Mouse (Mus musculus) testis, adult 2 months (tissue): ENCODE measurements at regions not wholly inside any gene's neighbourhood (a gene's known extent, or its start where the extent isn't known, plus 50 kb on each side); places are given as distances from the start of the nearest gene placed in this dataset.

Source experiments
- H3K27ac ChIP-seq: fragments of 200-500 bp; 2 replicates; pipeline ENCODE4 v1.5.1; 2012; ENCODE audit warnings: low read depth, low read length; ENCODE audit not compliant: control insufficient read depth, insufficient read depth
- H3K27me3 ChIP-seq: fragments of 200-500 bp; 2 replicates; pipeline ENCODE4 v1.6.1; 2012; ENCODE audit warnings: mild to moderate bottlenecking, low read length, moderate library complexity; ENCODE audit not compliant: control insufficient read depth, insufficient read depth
- H3K36me3 ChIP-seq: fragments of 200-500 bp; 2 replicates; pipeline ENCODE4 v1.6.1; 2012; ENCODE audit warnings: mild to moderate bottlenecking, low read length; ENCODE audit not compliant: control insufficient read depth, insufficient read depth
- H3K4me1 ChIP-seq: fragments of 200-500 bp; 2 replicates; pipeline ENCODE4 v1.6.1; 2012; ENCODE audit warnings: low read length; ENCODE audit not compliant: control insufficient read depth, insufficient read depth
- H3K4me3 ChIP-seq: fragments of 200-500 bp; 2 replicates; pipeline ENCODE4 v1.5.1; 2012; ENCODE audit warnings: low read depth, mild to moderate bottlenecking, low read length, moderate library complexity, mixed read lengths; ENCODE audit not compliant: control insufficient read depth
- CTCF ChIP-seq: fragments of 200-500 bp; IDR thresholded peaks from 2 replicates; pipeline ENCODE4 v1.5.1; 2012; ENCODE audit warnings: low read depth, mild to moderate bottlenecking, inconsistent platforms, low read length, moderate library complexity; ENCODE audit not compliant: control insufficient read depth, insufficient read depth, insufficient replicate concordance
- POLR2A ChIP-seq: fragments of 200-500 bp; IDR thresholded peaks from 2 replicates; pipeline ENCODE4 v1.6.1; 2012; ENCODE audit warnings: low read depth, mild to moderate bottlenecking, inconsistent platforms, low read length, moderate library complexity; ENCODE audit not compliant: control insufficient read depth

DNA sequence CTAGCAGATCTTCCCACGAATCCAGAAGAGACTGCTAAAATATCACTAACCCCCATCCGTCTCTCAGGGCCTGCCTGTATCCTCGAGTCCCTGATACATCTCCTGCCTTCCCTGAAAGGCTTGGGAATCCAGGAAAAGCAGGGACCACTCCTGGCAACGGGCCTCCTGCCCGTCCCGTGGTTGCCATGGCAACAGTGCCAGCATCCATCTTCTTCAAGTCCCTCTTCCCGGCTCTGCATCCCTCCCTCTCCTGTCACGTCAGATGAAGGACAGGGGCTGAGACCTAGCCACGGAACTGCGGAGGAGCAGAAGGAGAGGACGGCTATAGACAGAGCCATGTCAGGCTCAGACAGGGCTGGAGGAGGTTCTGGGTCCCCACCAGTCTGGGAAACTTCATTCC, 222.4 kb downstream of the Cryba4 start:
- H3K4me3 ChIP-seq: no peak overlapping the region
- no peaks in the 10 kb centered on the region for H3K4me1 ChIP-seq
- TF ChIP-seq POLR2A (no peak), CTCF (no peak)
- no peaks in the 10 kb centered on the region for H3K36me3 ChIP-seq
- H3K27me3 ChIP-seq: no peaks in the 10 kb centered on the region
- H3K27ac ChIP-seq: no peak overlapping the region

DNA sequence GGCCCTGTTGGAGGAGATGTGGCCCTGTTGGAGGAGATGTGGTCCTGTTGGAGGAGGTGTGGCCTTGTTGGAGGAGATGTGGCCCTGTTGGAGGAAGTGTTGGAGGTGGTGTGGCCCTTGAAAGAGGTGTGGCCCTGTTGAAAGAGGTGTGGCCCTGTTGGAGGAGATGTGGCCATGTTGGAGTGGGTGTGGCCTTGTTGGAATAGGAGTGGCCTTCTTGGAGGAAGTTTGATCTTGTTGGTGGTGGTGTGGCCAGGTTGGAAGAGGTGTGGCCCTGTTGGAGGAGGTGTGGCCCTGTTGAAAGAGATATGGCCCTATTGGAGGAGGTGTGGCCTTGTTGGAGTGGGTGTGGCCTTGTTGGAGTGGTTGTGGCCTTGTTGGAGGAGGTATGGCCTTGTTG, 220.3 kb downstream of the Cryba4 start:
- Histone ChIP-seq H3K4me1 (no peaks in the 10 kb centered on the region), H3K27me3 (no peaks in the 10 kb centered on the region), H3K4me3 (no peak overlapping the region), H3K27ac (no peak overlapping the region), H3K36me3 (no peaks in the 10 kb centered on the region)
- no peak for TF ChIP-seq POLR2A
- TF ChIP-seq CTCF: no peak

DNA sequence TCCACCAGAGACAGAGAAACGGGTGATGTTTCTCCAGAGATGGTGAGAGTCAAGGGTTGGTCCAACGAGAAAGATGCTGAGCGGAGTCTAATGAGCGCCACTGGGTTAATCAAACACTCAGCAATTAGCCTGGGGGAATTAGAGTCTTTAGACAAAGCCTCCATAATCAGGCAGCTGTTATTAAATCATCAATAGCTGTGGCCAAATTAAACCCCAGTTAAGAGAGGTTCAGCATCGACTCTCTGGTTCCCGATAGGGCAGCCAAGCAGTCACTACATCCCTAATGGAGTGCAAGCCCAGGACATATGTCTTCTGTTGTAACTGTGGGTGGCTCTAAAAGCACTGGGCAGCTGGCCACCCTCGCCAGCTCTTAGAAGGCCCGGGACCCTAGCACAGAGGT, 216.9 kb downstream of the Cryba4 start:
- H3K36me3 ChIP-seq: no peaks in the 10 kb centered on the region
- no peaks in the 10 kb centered on the region for H3K27me3 ChIP-seq
- H3K27ac ChIP-seq: no peak overlapping the region
- H3K4me1 ChIP-seq: no peaks in the 10 kb centered on the region
- TF ChIP-seq CTCF: no peak
- no peak for TF ChIP-seq POLR2A
- no peak overlapping the region for H3K4me3 ChIP-seq

DNA sequence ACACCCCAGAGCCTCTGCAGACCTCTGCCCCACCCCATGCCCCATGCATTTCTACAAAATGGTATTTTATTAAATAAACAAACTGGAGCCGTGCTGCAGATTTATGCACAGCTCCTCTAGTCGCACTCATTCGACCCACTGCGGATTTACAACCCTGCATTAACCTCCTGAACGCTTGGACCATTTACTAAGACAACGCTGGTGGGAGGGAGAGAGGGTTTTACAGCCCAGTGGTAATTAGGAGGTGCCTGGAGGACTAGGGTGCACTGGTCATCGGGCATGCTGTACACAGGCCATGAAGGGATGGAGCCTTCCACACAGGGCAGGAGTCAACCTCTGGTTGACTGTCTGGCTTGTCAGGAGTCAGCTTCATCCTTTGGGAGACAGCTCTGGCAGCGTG, 215.2 kb downstream of the Cryba4 start:
- Histone ChIP-seq H3K27ac (no peak overlapping the region), H3K36me3 (no peaks in the 10 kb centered on the region), H3K4me1 (no peaks in the 10 kb centered on the region), H3K4me3 (no peak overlapping the region), H3K27me3 (no peaks in the 10 kb centered on the region)
- no peak for TF ChIP-seq POLR2A
- TF ChIP-seq CTCF: no peak

DNA sequence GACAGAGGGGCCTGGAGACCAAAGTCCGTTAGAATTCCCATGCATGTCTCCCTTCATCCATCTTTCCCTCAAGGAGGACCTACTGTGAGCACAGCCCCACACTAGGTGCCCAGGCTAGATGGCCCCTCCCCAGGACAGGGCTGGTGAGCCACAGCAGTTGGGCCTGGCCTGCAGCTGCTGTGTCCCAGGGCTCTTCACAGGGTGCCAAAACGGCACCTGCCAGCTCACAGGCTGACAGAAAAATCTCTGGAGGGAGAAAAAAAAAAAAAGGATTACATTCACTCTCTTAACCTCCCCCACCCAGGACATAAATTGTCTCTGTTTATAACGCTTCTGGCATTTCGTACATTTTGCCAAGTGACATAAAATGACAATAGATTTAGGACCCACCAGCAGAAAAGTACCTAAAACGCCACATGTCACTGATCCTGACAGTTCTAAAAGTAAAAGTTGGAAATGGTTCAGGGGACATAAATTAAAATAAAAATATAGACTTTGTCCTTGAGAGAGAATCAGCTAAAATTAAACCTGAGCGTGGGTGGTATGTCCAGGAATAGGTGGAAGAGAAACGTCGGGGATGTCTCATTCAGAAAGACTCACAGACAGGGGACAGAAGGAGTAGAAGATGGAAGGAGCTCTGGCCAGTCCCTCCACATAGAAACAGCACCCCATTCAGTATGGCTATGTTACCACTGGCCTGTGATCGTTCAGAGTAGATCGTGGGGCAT, 212.5 kb downstream of the Cryba4 start:
- no peak overlapping the region for H3K4me3 ChIP-seq
- no peak overlapping the region for H3K27ac ChIP-seq
- TF ChIP-seq CTCF (no peak), POLR2A (no peak)
- no peaks in the 10 kb centered on the region for H3K4me1 ChIP-seq
- H3K36me3 ChIP-seq: no peaks in the 10 kb centered on the region
- H3K27me3 ChIP-seq: no peaks in the 10 kb centered on the region

DNA sequence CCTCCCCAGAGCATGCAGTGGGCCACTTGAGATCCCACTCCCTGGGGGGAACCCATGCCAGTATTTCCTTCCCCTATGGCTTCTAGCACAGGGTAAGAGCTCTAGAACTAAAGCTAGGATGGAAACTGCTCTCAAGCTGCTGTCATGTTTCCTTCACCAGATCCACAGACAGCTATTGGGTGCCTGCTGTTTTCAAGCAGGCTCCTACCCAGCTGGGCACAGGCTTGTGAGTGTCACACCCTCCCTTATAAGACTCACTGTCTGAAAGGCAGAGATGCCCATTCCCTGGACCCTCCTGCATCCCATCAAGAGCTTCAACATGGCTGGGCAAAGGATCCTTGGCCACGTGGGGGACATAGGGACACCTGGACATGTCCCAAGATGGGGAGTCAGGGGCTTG, 211.6 kb downstream of the Cryba4 start:
- no peaks in the 10 kb centered on the region for H3K4me1 ChIP-seq
- H3K4me3 ChIP-seq: no peak overlapping the region
- no peaks in the 10 kb centered on the region for H3K36me3 ChIP-seq
- no peaks in the 10 kb centered on the region for H3K27me3 ChIP-seq
- TF ChIP-seq POLR2A: no peak
- no peak for TF ChIP-seq CTCF
- no peak overlapping the region for H3K27ac ChIP-seq

DNA sequence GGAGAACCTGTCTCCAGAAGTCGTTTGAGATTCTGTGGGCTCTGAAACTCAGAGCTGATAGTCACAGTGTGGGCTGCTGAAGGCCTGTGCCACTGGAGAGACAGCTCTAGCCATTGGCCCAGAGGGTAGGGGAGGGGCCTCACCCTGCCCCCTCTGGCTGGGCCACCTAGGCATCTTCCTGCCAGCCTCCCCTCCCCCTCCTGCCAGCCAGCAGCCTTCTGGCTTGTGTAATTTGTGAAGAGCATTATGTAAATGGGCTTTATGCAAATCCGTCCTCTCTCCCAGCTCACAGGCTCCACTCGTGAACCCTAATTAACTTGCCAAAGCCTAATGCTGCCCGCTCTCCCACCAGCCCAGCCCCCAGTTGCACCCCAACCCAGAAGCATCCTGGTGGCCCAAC, 211.0 kb downstream of the Cryba4 start:
- H3K27me3 ChIP-seq: no peaks in the 10 kb centered on the region
- H3K4me1 ChIP-seq: no peaks in the 10 kb centered on the region
- TF ChIP-seq CTCF: no peak
- no peak for TF ChIP-seq POLR2A
- H3K27ac ChIP-seq: no peak overlapping the region
- H3K36me3 ChIP-seq: no peaks in the 10 kb centered on the region
- H3K4me3 ChIP-seq: no peak overlapping the region

DNA sequence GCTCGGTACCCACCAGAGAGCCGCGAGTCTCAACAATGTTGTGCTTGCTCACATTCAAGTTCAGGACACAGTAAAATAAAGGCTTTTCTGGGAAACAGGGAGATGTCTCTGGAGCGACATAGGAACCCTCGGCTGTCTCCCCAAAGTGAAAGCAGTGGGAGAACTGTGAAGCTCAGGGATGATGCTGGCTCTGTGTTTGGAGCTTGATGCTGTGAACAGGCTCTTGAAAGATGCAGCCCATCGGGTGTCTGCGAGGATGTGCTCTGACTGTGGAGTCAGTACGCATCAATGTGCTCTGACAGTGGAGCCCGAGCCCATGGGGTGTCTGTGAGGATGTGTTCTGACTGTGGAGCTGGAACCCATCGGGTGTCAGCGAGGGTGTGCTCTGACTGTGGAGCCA, 210.1 kb downstream of the Cryba4 start:
- TF ChIP-seq CTCF: no peak
- no peak for TF ChIP-seq POLR2A
- H3K4me1 ChIP-seq: no peaks in the 10 kb centered on the region
- no peaks in the 10 kb centered on the region for H3K36me3 ChIP-seq
- H3K4me3 ChIP-seq: no peak overlapping the region
- H3K27me3 ChIP-seq: no peaks in the 10 kb centered on the region
- no peak overlapping the region for H3K27ac ChIP-seq
